Mouse (Mus musculus): Measurements from ENCODE around the gene Prpf39. TPM values are rescaled to one million over a fixed set of nuclear protein-coding genes. Genes with fewer than 3 reads are reported as not detected.

Prpf39 gene
- polyA plus RNA-seq (2015; fragmentation: Nextera tagmentation; extraction: Ambion mirVana): 55.0 and 56.9 TPM in 2 replicates

GRCm38 (mm10) chr12:65036190-65036870 is at the start of gene Prpf39:
Gene Prpf39 (plus strand): TSS chr12:65036333.
- H3K4me3 ChIP-seq (replicated peaks): peak within 1 kb of the TSS; percentile 96
- H3K4me2 ChIP-seq (replicated peaks): peak within 1 kb of the TSS; percentile 57
- peak within 1 kb of the TSS; percentile 90 for H3K9ac ChIP-seq (replicated peaks)
- ATAC-seq: peak; percentile 96
- H3K27ac ChIP-seq: peak within 1 kb of the TSS; percentile 80
- H3K9me3 ChIP-seq: no peaks in the 10 kb centered on the region
- no peaks in the 10 kb centered on the region for H3K27me3 ChIP-seq
- peaks cover 26% of the 10 kb centered on the region for H3K4me1 ChIP-seq (replicated peaks)
- H3K36me3 ChIP-seq: no peaks in the 10 kb centered on the region
- under 1% methylated on average over 64 of the region's 65 CpGs for WGBS

GRCm38 (mm10) chr12:65007725-65008124 is 28.4 kb upstream of the Prpf39 start:
- WGBS: 96% methylated on average over 3 of the region's 3 CpGs
- Histone ChIP-seq H3K36me3 (peaks cover 66% of the 10 kb centered on the region), H3K27ac (no peak overlapping the region), H3K9ac (replicated peaks) (no peak overlapping the region), H3K9me3 (no peaks in the 10 kb centered on the region), H3K4me2 (replicated peaks) (no peak overlapping the region), H3K4me1 (replicated peaks) (no peaks in the 10 kb centered on the region), H3K27me3 (no peaks in the 10 kb centered on the region), H3K4me3 (replicated peaks) (no peak overlapping the region)
- ATAC-seq: no peak

GRCm38 (mm10) chr12:65022842-65023241 is 13.3 kb upstream of the Prpf39 start:
- H3K27ac ChIP-seq: no peak overlapping the region
- H3K4me3 ChIP-seq (replicated peaks): no peak overlapping the region
- 95% methylated on average over 6 of the region's 6 CpGs for WGBS
- no peak for ATAC-seq
- H3K27me3 ChIP-seq: no peaks in the 10 kb centered on the region
- H3K4me2 ChIP-seq (replicated peaks): no peak overlapping the region
- H3K36me3 ChIP-seq: peaks cover 10% of the 10 kb centered on the region; the same call in 1 of the 2 replicates
- no peaks in the 10 kb centered on the region for H3K4me1 ChIP-seq (replicated peaks)
- H3K9ac ChIP-seq (replicated peaks): no peak overlapping the region
- H3K9me3 ChIP-seq: no peaks in the 10 kb centered on the region

- ATAC-seq: no peak
- Histone ChIP-seq H3K4me2 (replicated peaks) (peak overlapping the region; percentile 57), H3K36me3 (no peaks in the 10 kb centered on the region), H3K27ac (no peak overlapping the region), H3K9me3 (no peaks in the 10 kb centered on the region), H3K4me3 (replicated peaks) (peak overlapping the region; percentile 96), H3K27me3 (no peaks in the 10 kb centered on the region), H3K9ac (replicated peaks) (no peak overlapping the region), H3K4me1 (replicated peaks) (peaks cover 26% of the 10 kb centered on the region)
- 51% methylated on average over 8 of the region's 8 CpGs for WGBS
These were observed 319 bp upstream of the Prpf39 start for GRCm38 (mm10) chr12:65035839-65036189.

GRCm38 (mm10) chr12:65036892-65037545 is 886 bp downstream of the Prpf39 start:
- no peak overlapping the region for H3K27ac ChIP-seq
- H3K9ac ChIP-seq (replicated peaks): peak overlapping the region; percentile 90
- H3K4me2 ChIP-seq (replicated peaks): peak overlapping the region; percentile 57
- peak overlapping the region; percentile 96 for H3K4me3 ChIP-seq (replicated peaks)
- peak; percentile 31 for ATAC-seq
- no peaks in the 10 kb centered on the region for H3K27me3 ChIP-seq
- H3K9me3 ChIP-seq: no peaks in the 10 kb centered on the region
- 18% methylated on average over 18 of the region's 18 CpGs for WGBS
- no peaks in the 10 kb centered on the region for H3K36me3 ChIP-seq
- H3K4me1 ChIP-seq (replicated peaks): peaks cover 26% of the 10 kb centered on the region

GRCm38 (mm10) chr12:65037546-65037937 is 1.4 kb downstream of the Prpf39 start:
- Histone ChIP-seq H3K9ac (replicated peaks) (no peak overlapping the region), H3K27me3 (no peaks in the 10 kb centered on the region), H3K9me3 (no peaks in the 10 kb centered on the region), H3K27ac (no peak overlapping the region), H3K36me3 (peaks cover 5% of the 10 kb centered on the region; the same call in 1 of the 2 replicates), H3K4me3 (replicated peaks) (peak overlapping the region; percentile 96), H3K4me1 (replicated peaks) (peaks cover 26% of the 10 kb centered on the region), H3K4me2 (replicated peaks) (peak overlapping the region; percentile 57)
- ATAC-seq: no peak
- WGBS: 63% methylated on average over 4 of the region's 4 CpGs

- Histone ChIP-seq H3K36me3 (peaks cover 26% of the 10 kb centered on the region), H3K9ac (replicated peaks) (no peak overlapping the region), H3K9me3 (no peaks in the 10 kb centered on the region), H3K27me3 (no peaks in the 10 kb centered on the region), H3K27ac (no peak overlapping the region), H3K4me3 (replicated peaks) (no peak overlapping the region), H3K4me2 (replicated peaks) (no peak overlapping the region), H3K4me1 (replicated peaks) (no peaks in the 10 kb centered on the region)
- ATAC-seq: no peak
These were observed 12.7 kb downstream of the Prpf39 start for GRCm38 (mm10) chr12:65048799-65049198.

GRCm38 (mm10) chr12:65058203-65058602 is 22.1 kb downstream of the Prpf39 start:
- H3K27me3 ChIP-seq: no peaks in the 10 kb centered on the region
- no peak overlapping the region for H3K9ac ChIP-seq (replicated peaks)
- no peaks in the 10 kb centered on the region for H3K4me1 ChIP-seq (replicated peaks)
- ATAC-seq: no peak
- no peak overlapping the region for H3K27ac ChIP-seq
- H3K9me3 ChIP-seq: no peaks in the 10 kb centered on the region
- H3K4me2 ChIP-seq (replicated peaks): no peak overlapping the region
- no peak overlapping the region for H3K4me3 ChIP-seq (replicated peaks)
- 90% methylated on average over 2 of the region's 2 CpGs for WGBS
- H3K36me3 ChIP-seq: peaks cover 49% of the 10 kb centered on the region

GRCm38 (mm10) chr12:65061082-65061481 is 24.9 kb downstream of the Prpf39 start:
- Histone ChIP-seq H3K9me3 (no peaks in the 10 kb centered on the region), H3K27me3 (no peaks in the 10 kb centered on the region), H3K9ac (replicated peaks) (no peak overlapping the region), H3K36me3 (peaks cover 56% of the 10 kb centered on the region), H3K4me1 (replicated peaks) (no peaks in the 10 kb centered on the region), H3K27ac (no peak overlapping the region), H3K4me3 (replicated peaks) (no peak overlapping the region), H3K4me2 (replicated peaks) (no peak overlapping the region)
- ATAC-seq: no peak

- Histone ChIP-seq H3K27ac (no peak overlapping the region), H3K4me1 (replicated peaks) (no peaks in the 10 kb centered on the region), H3K4me3 (replicated peaks) (no peak overlapping the region), H3K36me3 (peaks cover 67% of the 10 kb centered on the region), H3K9ac (replicated peaks) (no peak overlapping the region), H3K9me3 (no peaks in the 10 kb centered on the region), H3K27me3 (no peaks in the 10 kb centered on the region), H3K4me2 (replicated peaks) (no peak overlapping the region)
- 88% methylated on average over 2 of the region's 2 CpGs for WGBS
- ATAC-seq: no peak
These were observed 29.1 kb downstream of the Prpf39 start for GRCm38 (mm10) chr12:65065241-65065640.

- no peak for ATAC-seq
- H3K4me2 ChIP-seq (replicated peaks): no peak overlapping the region
- WGBS: 73% methylated on average over 3 of the region's 3 CpGs
- no peak overlapping the region for H3K27ac ChIP-seq
- H3K36me3 ChIP-seq: peaks cover 62% of the 10 kb centered on the region
- H3K4me3 ChIP-seq (replicated peaks): no peak overlapping the region
- H3K9ac ChIP-seq (replicated peaks): no peak overlapping the region
- H3K27me3 ChIP-seq: no peaks in the 10 kb centered on the region
- H3K4me1 ChIP-seq (replicated peaks): no peaks in the 10 kb centered on the region
- H3K9me3 ChIP-seq: no peaks in the 10 kb centered on the region
These were observed 30.1 kb downstream of the Prpf39 start for GRCm38 (mm10) chr12:65066234-65066633.

- H3K4me1 ChIP-seq (replicated peaks): peaks cover 10% of the 10 kb centered on the region
- no peaks in the 10 kb centered on the region for H3K27me3 ChIP-seq
- no peak overlapping the region for H3K9ac ChIP-seq (replicated peaks)
- H3K36me3 ChIP-seq: peaks cover 48% of the 10 kb centered on the region
- no peak overlapping the region for H3K4me3 ChIP-seq (replicated peaks)
- H3K27ac ChIP-seq: no peak overlapping the region
- H3K9me3 ChIP-seq: no peaks in the 10 kb centered on the region
- WGBS: 90% methylated on average over 4 of the region's 4 CpGs
- no peak overlapping the region for H3K4me2 ChIP-seq (replicated peaks)
- ATAC-seq: no peak
These were observed 32.3 kb downstream of the Prpf39 start for GRCm38 (mm10) chr12:65068409-65068808.

Data from midbrain, embryonic 13.5 days (tissue).